Mouse (Mus musculus): Measurements from ENCODE around the gene Shprh.
"Not testable (repeated sequence)": the region's sequence is repeated elsewhere in the genome, so short reads cannot be mapped to it uniquely, and the experiment has no call there.

Gene Shprh

GRCm38 (mm10) chr10:11248210-11248609, 99.0 kb downstream of the Shprh start:
- no peak for DNase-seq (ENCODE audit: low spot score in 2 of 2)

- DNase-seq (ENCODE audit: low spot score in 2 of 2), result no peak
Measured at GRCm38 (mm10) chr10:11250247-11250997, 101.2 kb downstream of the Shprh start.

- DNase-seq (ENCODE audit: low spot score in 2 of 2), result not testable (repeated sequence)
Measured at GRCm38 (mm10) chr10:11253581-11253980, 104.4 kb downstream of the Shprh start.

- DNase-seq (ENCODE audit: low spot score in 2 of 2), result no peak
Measured at GRCm38 (mm10) chr10:11260119-11260518, 110.9 kb downstream of the Shprh start.

- not testable (repeated sequence) for DNase-seq (ENCODE audit: low spot score in 2 of 2)
Measured at GRCm38 (mm10) chr10:11262292-11262691, 113.1 kb downstream of the Shprh start.

- DNase-seq (ENCODE audit: low spot score in 2 of 2), result not testable (repeated sequence)
Measured at GRCm38 (mm10) chr10:11263795-11264194, 114.6 kb downstream of the Shprh start.
